In the genomic region with DNA sequence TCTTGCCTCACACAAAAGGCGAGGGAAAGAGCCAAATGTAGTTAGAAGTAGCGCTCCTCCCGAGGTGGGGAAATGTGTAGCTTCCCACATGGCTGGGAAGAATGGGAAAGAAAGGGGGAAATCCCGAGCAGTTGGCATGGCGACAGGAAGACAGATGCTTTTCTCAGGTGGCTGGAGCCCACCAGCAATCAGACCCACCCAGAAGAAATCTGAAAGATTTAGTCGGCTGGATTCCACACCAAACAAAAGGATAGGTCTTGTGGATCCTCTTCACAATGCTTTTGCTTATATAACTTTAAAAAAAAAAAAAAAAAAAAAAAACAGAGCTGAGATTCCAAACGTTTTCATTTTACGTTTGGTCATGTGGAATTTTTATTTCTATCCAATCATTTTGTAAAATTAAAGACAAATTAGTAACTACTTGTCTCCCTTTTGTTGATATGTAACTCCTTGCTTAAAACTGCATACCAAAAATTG, we compare ENCODE assay signal across 8 mouse cellular contexts. TPM values are rescaled to one million over a fixed set of nuclear protein-coding genes. Genes with fewer than 3 reads are reported as not detected.
DNase-seq lines count a peak whose midpoint lies in the region; ATAC-seq lines count a peak whose summit lies in the region.

No protein-coding gene starts in this region.

- peak overlapping the region; percentile 42 for H3K9ac ChIP-seq in lung, embryonic 16.5 days (ENCODE audit: low read length)
- no peak overlapping the region for H3K9ac ChIP-seq in intestine, embryonic 15.5 days
- H3K9ac ChIP-seq in neural tube, embryonic 15.5 days (replicated peaks): peak overlapping the region; percentile 51

- peak; percentile 15 for DNase-seq in adrenal gland, postnatal 25 days
- no peak for DNase-seq in adrenal gland, adult (ENCODE audit: inconsistent age in 2 of 2, low spot score in 1 of 2)
- DNase-seq in lung, adult 18-20 months: no peak
- DNase-seq in cerebellum, adult 11-12 months: no peak
- DNase-seq in left cerebral cortex, adult 9 months (ENCODE audit: low spot score in 2 of 2): no peak

- peak overlapping the region; percentile 52 for H3K4me2 ChIP-seq in lung, embryonic 16.5 days (ENCODE audit: low read depth, low read length)
- H3K4me2 ChIP-seq in intestine, embryonic 15.5 days (replicated peaks): peak overlapping the region; percentile 59
- peak overlapping the region; percentile 53 for H3K4me2 ChIP-seq in neural tube, embryonic 15.5 days

- ATAC-seq in lung, embryonic 16.5 days (ENCODE audit: low read depth): no peak
- ATAC-seq in intestine, embryonic 15.5 days: no peak
- peak; percentile 59; the same call in 1 of the 2 replicates for ATAC-seq in neural tube, embryonic 15.5 days (ENCODE audit: low FRiP score)

- peak overlapping the region; percentile 95 for H3K27ac ChIP-seq in lung, embryonic 16.5 days (ENCODE audit: low read length)
- peak overlapping the region; percentile 88 for H3K27ac ChIP-seq in intestine, embryonic 15.5 days
- H3K27ac ChIP-seq in neural tube, embryonic 15.5 days (replicated peaks): peak overlapping the region; percentile 94

- WGBS in lung, embryonic 16.5 days: 9% methylated on average over 8 of the region's 8 CpGs
- 13% methylated on average over 8 of the region's 8 CpGs for WGBS in intestine, embryonic 15.5 days
- WGBS in neural tube, embryonic 15.5 days: 3% methylated on average over 8 of the region's 8 CpGs

- peak overlapping the region; percentile 20 for H3K4me3 ChIP-seq in lung, embryonic 16.5 days (ENCODE audit: low read length)
- no peak overlapping the region for H3K4me3 ChIP-seq in intestine, embryonic 15.5 days (replicated peaks)
- H3K4me3 ChIP-seq in neural tube, embryonic 15.5 days (replicated peaks): peak overlapping the region; percentile 25

- no peaks in the 10 kb centered on the region for H3K9me3 ChIP-seq in lung, embryonic 16.5 days (ENCODE audit: control insufficient read depth, low read length)
- no peaks in the 10 kb centered on the region for H3K9me3 ChIP-seq in intestine, embryonic 15.5 days
- no peaks in the 10 kb centered on the region for H3K9me3 ChIP-seq in neural tube, embryonic 15.5 days (replicated peaks)

- peaks cover 34% of the 10 kb centered on the region for H3K4me1 ChIP-seq in lung, embryonic 16.5 days (replicated peaks; ENCODE audit: control insufficient read depth, insufficient read depth, low read length)
- H3K4me1 ChIP-seq in intestine, embryonic 15.5 days (replicated peaks): peaks cover 21% of the 10 kb centered on the region
- H3K4me1 ChIP-seq in neural tube, embryonic 15.5 days: peaks cover 39% of the 10 kb centered on the region

- H3K27me3 ChIP-seq in lung, embryonic 16.5 days (ENCODE audit: control insufficient read depth, insufficient read depth, low read depth, low read length): no peaks in the 10 kb centered on the region
- no peaks in the 10 kb centered on the region for H3K27me3 ChIP-seq in intestine, embryonic 15.5 days (replicated peaks)
- H3K27me3 ChIP-seq in neural tube, embryonic 15.5 days (replicated peaks): no peaks in the 10 kb centered on the region

- no peaks in the 10 kb centered on the region for H3K36me3 ChIP-seq in lung, embryonic 16.5 days (ENCODE audit: control insufficient read depth, insufficient read depth, low read length)
- H3K36me3 ChIP-seq in intestine, embryonic 15.5 days: no peaks in the 10 kb centered on the region
- no peaks in the 10 kb centered on the region for H3K36me3 ChIP-seq in neural tube, embryonic 15.5 days

RNA-seq across cellular contexts. Expression of a gene that starts 10.0 kb away (rescaled TPM):
- total RNA-seq in adrenal gland, postnatal 25 days (2021): 24.6 and 36.2 TPM in 2 replicates
- 69.7 and 71.4 TPM in 2 replicates for polyA plus RNA-seq in lung, embryonic 16.5 days (2015; fragmentation: Nextera tagmentation; extraction: Ambion mirVana)
- 52.1 and 55.7 TPM in 2 replicates for polyA plus RNA-seq in intestine, embryonic 15.5 days (2015; fragmentation: Nextera tagmentation; extraction: Ambion mirVana)
- 294 and 351 TPM in 2 replicates for polyA plus RNA-seq in neural tube, embryonic 15.5 days (2015; fragmentation: Nextera tagmentation; extraction: Ambion mirVana)
